Mouse (Mus musculus) G1E-ER4 (cell line): ENCODE measurements around the gene Slc9a8. TPM values are rescaled to one million over a fixed set of nuclear protein-coding genes. Genes with fewer than 3 reads are reported as not detected.

Experiments used
- GATA1 ChIP-seq: IDR thresholded peaks from one replicate; pipeline ENCODE4 v1.8.0; 2012; ENCODE audit warnings: low read length, inconsistent platforms
- polyA plus RNA-seq: library from polyadenylated mRNA; stranded (reverse); fragments of >175 nt; gene quantifications from 2 replicates; pipeline ENCODE4 v1.2.3, GENCODE M21; 2012

Gene Slc9a8
- polyA plus RNA-seq, 1 experiment, result 6.3 TPM

DNA sequence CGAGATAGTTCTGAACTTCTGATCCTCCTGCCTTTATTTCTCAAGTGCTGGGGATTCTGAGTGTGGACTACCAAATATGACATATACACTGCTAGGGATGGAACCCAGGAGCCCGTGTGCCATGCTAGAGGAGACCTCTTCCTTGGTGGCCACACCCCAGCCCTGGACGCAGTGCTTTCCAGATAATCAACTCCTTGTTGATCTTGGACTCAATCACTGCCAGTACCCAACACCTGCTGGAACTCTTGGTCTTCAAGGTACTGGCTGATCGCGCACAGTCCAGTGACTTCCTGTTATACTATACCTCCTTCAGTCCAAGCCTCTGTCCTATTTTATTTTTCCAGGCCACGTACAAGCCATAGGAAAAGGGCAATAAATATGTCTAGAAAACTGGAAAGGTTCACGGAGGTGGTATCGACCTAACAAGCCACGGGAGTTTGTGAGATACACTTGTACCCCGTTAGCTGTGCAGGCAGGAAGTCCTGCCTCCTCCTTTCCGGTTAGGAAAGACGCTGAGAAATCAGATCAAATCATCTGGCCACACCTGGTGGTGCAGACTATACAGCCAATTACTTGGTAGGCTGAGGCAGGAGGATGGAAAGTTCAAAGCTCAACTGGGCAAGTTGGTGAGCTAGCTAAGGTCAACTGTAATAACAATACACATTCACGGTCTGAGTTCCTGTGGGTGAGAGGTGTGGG, 81.2 kb downstream of the Slc9a8 start:
- TF ChIP-seq GATA1, result no peak

DNA sequence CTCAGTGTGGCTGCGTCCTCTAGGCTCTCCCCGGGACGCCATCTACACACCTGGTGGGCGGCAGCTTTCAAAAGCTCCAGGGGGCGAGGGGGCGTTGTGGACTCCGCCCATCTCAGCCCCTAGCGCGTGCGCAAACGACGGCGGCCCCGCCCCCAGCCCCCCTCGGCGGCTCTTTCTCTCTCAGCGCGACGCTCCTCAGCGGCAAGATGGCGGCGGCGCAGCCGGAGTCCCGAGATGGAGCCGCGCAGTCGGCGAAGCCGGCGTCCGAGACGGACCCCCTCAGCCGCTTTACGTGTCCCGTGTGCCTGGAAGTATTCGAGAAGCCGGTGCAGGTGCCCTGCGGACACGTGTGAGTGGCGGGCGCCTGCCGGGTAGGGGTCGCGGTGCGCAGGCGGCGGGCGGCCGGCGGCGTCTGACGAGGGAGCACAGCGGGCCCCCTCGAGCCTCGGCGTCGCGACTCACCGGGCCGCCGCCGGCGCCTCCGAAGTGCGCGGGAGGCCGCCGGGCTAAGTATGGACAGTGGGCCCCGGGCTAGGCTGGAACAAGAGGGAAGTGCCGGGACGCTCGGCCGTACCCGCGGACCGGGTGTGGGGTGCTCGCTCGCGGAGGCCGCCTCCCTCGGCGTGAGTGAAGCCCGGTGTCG, 81.9 kb downstream of the Slc9a8 start:
- no peak for TF ChIP-seq GATA1

DNA sequence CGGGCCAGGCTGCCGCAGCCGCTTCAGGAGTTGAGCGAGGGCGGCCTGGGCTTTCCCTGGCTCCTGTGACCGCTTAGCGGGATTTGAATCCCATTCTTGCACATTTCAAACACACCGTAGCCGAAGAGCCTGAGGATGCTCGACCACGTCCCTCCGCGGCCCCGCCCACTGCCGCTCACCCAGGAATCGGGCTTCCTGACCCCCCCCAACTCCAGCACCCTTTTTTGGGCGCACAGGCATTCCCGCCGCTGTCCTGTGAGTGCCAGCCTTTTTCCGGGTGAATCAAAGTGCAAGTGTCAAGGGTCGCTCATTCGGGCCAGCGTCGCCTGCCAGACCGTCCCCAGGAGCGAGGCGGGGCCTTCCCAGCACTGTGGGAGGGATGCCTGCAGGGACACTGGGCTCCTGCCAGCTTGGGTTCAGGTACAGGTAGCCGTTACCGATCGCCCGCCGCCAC, 82.4 kb downstream of the Slc9a8 start:
- TF ChIP-seq GATA1, result no peak

DNA sequence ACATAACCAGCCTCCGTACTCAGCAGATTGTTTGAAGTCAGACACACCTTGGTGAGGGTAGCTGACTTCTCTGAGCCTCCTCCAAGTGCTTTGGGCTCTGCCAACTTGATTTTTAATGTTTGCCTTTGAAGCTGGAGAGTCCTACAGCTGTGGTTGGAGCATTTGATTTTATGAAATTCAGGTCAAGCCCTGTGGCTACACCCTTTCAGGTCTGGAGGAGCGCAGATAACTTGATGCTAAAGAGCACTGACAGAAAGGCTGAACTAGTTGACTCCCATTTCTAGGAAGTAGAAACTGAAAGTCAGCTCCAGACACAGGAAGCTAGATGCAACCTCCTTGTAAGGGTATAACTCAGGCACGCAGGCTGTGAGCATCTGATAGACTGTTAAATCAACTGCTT, 83.6 kb downstream of the Slc9a8 start:
- no peak for TF ChIP-seq GATA1

DNA sequence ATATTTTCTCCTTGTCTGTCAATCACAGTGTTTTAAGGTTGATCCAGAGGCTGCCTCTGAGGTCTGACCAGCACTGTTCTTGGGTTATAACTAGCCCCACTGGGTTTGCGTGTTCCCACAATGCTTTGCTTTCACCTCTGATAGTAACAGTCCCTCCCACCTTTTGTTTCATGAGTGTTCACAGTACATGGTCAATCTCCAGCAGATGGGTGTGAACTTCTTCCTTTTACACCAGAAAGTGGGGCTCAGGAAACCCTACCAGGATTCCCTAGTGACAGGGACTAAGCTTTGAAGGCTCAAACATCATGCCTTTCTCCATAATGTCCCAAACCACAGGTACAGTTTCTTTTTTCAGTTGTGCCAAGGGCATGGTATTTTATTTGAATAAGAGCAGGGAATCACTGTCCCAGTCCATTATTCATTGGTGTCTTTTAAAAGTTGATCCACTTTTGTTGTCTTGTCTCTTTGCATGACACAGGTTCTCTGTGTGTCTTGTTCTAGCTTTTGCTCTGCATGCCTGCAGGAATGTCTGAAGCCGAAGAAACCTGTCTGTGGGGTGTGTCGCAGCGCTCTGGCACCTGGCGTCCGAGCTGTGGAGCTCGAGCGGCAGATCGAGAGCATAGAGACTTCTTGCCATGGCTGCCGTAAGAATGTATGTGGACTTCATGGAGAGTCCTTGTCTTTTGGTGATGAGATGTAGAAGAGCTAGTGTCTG, 85.2 kb downstream of the Slc9a8 start:
- TF ChIP-seq GATA1, result no peak

DNA sequence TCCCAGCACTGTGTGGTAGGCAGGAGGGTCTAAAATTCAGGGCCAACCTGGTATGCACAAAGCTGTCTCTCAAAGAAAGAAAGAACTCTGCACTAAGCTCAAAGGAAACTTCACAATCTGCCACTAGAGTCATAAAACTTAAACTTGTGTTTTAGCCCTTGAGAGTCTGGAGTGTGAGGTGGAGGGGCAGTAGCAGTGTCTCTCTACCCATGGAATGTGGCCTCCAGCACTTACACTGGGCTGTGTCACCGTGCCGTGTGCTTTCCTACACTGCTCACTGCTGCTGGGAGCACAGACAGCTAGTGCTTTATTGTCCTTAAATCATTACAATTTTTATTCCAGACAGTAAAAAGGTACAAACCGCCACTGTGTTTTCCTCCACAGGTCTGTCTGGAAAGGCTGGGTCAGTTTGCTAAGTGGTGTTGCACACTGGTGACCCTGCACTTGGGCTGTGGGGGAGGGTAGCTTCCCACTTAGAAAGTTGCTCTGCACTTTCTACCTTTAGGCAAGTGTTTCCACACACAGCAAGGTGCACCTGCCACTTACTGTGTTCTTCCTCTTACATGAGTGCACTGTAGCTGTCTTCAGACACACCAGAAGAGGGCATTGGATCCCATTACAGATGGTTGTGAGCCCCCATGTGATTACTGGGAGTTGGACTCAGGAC, 86.3 kb downstream of the Slc9a8 start:
- no peak for TF ChIP-seq GATA1

DNA sequence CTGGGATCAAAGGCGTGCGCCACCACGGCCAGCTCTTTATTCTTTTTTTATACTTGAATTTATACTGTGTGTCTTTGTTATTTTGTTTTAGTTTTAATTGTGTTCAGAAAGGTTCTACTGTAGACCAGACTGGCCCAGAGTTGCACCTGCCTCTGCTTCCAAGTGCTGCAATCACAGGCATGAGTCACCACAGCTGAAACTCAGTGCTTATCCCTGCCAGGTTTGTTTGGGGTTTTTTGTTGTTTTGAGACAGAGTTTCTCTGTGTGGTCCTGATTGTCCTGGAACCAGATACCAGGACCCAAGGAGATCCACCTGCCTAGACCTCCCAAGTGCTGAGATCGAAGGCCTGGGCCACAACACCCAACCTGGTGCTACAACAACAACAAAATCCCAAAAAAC, 87.1 kb downstream of the Slc9a8 start:
- no peak for TF ChIP-seq GATA1

DNA sequence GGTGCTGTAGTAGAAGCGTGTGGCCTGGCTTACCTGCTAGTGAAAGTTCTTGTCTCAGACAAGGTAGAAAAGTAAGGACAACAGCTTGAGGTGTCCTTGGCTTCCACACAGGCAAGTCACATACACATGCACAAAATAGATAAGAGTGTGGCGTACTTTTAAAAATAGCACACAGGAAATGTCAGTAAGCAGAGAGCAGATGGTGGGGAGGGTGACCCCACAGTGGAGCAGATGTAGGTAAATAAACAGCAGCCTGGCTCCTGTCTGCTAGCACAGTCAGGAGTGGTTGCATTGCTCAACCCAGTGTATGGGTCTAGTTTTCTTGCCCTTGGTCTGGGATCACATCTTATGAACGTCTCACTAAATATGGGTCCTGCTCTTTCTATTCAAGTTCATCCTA, 89.0 kb downstream of the Slc9a8 start:
- TF ChIP-seq GATA1, result no peak

DNA sequence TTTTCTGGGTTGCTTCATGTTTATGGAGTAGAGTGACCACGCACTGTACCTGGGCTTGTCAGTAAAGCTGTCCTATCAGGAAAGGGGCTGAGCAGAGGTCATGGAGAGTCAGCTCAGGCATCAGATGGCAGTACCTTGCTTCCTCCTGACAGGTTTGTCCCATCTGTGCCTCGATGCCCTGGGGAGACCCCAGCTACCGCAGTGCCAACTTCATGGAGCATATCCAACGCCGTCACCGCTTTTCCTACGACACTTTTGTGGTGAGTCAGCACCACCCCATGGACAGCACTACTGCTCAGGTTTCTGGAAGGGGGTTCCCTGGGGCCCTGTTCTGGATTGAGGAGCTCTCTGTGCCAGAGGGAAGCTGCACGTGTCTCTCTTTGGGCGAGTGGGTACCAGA, 90.9 kb downstream of the Slc9a8 start:
- TF ChIP-seq GATA1, result no peak

DNA sequence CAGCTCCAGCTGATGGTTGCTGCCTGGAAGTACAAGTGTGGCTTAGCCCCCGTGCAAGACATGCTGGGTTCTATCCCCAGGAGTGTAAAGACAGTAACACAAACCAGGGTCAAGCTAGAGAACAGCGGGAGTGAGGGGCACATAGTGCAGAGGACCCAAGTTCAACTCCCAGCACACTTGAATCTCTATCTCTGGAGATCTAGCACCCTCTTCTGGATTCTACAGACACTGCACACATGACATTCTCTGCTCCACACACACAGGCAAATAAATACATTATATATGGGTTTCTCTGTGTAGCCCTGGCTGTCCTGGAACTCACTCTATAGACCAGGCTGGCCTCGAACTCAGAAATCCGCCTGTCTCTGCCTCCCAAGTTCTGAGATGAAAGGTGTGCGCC, 91.5 kb downstream of the Slc9a8 start:
- no peak for TF ChIP-seq GATA1

DNA sequence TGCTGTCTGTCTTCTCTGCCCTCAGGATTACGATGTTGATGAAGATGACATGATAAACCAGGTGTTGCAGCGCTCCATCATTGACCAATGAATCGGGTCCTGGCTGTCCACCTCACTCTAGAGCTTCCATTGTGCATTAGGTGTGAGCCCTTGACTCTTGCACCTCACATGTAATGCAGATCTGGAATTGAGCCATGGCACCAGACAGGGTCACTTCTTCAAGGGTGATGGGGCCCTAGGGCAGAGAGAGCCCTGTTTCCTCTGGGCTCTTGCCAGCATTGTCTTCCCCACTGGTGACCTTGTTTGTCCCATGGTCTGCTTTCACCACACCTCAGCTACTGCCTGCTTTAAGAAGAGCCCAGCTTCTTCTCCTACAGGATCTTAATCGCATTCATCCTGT, 93.1 kb downstream of the Slc9a8 start:
- no peak for TF ChIP-seq GATA1

DNA sequence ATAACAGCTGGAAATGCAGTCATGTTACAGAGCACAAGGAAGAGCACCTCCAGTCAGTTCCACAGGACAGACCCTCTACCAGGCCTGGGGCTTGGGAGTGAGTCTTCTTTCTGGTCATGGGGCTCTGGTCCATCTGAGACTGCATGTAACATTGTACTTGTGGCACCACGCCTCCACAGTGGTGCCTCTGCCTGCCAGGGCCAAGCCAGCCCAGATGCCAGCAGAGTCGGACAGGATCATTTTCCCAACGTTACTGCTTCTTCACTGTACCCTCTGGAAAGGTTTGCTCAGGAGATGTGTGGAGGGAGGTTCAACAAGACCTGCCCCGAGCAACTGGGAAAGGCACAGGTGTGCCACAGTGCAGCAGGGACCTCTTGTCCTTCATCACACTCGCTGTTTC, 94.2 kb downstream of the Slc9a8 start:
- no peak for TF ChIP-seq GATA1

DNA sequence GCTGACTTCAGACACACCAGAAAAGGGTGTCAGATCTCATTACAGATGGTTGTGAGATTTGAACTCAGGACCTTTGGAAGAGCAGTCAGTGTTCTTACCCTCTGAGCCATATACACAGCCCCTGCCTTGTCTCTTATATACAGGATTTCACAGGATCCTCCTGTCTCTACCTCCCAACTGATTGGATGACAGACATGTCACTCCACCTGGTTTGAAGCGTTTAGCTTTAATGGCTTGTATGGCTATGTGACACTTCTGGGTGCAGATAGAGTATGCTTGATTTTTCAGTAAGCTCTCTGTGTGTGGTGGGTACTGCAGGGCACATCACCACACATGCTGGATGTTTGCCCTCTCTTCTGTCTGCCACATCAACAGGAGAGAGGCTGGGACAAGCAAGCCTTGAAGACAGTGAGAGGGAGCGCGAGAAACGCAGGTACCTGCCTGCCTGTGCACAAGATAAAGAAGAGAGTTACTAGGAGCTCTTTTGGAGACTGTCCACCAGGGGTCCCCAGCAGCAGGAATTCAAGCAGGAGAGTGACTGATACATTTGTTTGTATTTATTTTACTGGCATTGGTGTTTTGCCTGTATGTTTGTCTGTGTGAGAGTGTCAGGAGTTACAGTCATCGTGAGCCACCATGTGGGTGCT, 98.2 kb downstream of the Slc9a8 start:
- no peak for TF ChIP-seq GATA1

Other genes with a start within 250 kb of the Slc9a8 start
- 0.04 and 0.21 TPM in 2 replicates for gene Kcnb1, start 231.6 kb upstream of the Slc9a8 start, polyA plus RNA-seq
- not detected in 2 replicates for gene Ptgis, start 181.1 kb upstream of the Slc9a8 start, polyA plus RNA-seq
- not detected in 2 replicates for gene B4galt5, start 72.5 kb upstream of the Slc9a8 start, polyA plus RNA-seq
- 14.3 and 18.9 TPM in 2 replicates for gene Rnf114, start 70.9 kb downstream of the Slc9a8 start, polyA plus RNA-seq
- 31.5 and 36.0 TPM in 2 replicates for gene Spata2, start 71.2 kb downstream of the Slc9a8 start, polyA plus RNA-seq
- gene Snai1, start 116.5 kb downstream of the Slc9a8 start, polyA plus RNA-seq, result not detected in 2 replicates
- 264 and 271 TPM in 2 replicates for gene Ube2v1, start 210.4 kb downstream of the Slc9a8 start, polyA plus RNA-seq
- gene Gm20431, start 239.8 kb downstream of the Slc9a8 start, polyA plus RNA-seq, result not detected in 2 replicates